9 mouse cellular contexts compared by ENCODE assay signal in genomic region chr5:122925534-122925958, GRCm38 (mm10).
DNase-seq lines count a peak whose midpoint lies in the region; ATAC-seq and TF ChIP-seq lines count a peak whose summit lies in the region.
"Had no signal": no experiment of that assay in that cellular context is flagged by ENCODE, and none has a peak within 500 bp of the region (broad histone marks: within the 10 kb centered on the region; RNA-seq: fewer than 3 reads in every experiment).

No protein-coding gene starts in this region.

- no peaks in the 10 kb centered on the region for H3K9me3 ChIP-seq in intestine, embryonic 15.5 days
- H3K9me3 ChIP-seq: embryonic facial prominence, embryonic 12.5 days had no signal

- H3K27me3 ChIP-seq in intestine, embryonic 15.5 days (replicated peaks) = no peaks in the 10 kb centered on the region
- H3K27me3 ChIP-seq in spleen, adult 2 months (ENCODE audit: control insufficient read depth, insufficient read depth, low read length) = no peaks in the 10 kb centered on the region
- H3K27me3 ChIP-seq: embryonic facial prominence, embryonic 12.5 days had no signal

- H3K27ac ChIP-seq in intestine, embryonic 15.5 days = no peak overlapping the region
- H3K27ac ChIP-seq in spleen, adult 2 months (ENCODE audit: insufficient read depth, low read length) = no peak overlapping the region
- H3K27ac ChIP-seq: embryonic facial prominence, embryonic 12.5 days had no signal

- WGBS in intestine, embryonic 15.5 days = 22% methylated on average over 7 of the region's 7 CpGs
- 31% methylated on average over 7 of the region's 7 CpGs for WGBS in spleen, adult 2 months

- intact Hi-C loops in left cerebral cortex, postnatal 10 days (cut with DNase I) = loop anchor here (5.0 kb wide), 1 partner anchor 92 kb away; the partner anchor contains the start of gene Orai1

- peak; percentile 34 for ATAC-seq in intestine, embryonic 15.5 days
- ATAC-seq in megakaryocyte progenitor cell, adult 5-6 weeks (replicated peaks; ENCODE audit: poor library complexity) = peak; percentile 76

- no peaks in the 10 kb centered on the region for H3K36me3 ChIP-seq in intestine, embryonic 15.5 days
- no peaks in the 10 kb centered on the region for H3K36me3 ChIP-seq in spleen, adult 2 months (ENCODE audit: control insufficient read depth, insufficient read depth, low read length)
- H3K36me3 ChIP-seq: embryonic facial prominence, embryonic 12.5 days had no signal

- H3K9ac ChIP-seq in intestine, embryonic 15.5 days = no peak overlapping the region
- H3K9ac ChIP-seq: embryonic facial prominence, embryonic 12.5 days had no signal

- TF ChIP-seq CTCF in spleen, adult 2 months (IDR thresholded peaks at IDR 0.05; ENCODE audit: extremely low read depth, insufficient read depth, insufficient read length, insufficient replicate concordance) = peak; percentile 44; the same call in 1 of the 2 replicates

- H3K4me1 ChIP-seq in intestine, embryonic 15.5 days (replicated peaks) = peaks cover 8% of the 10 kb centered on the region
- peaks cover 2% of the 10 kb centered on the region; the same call in 1 of the 2 replicates for H3K4me1 ChIP-seq in spleen, adult 2 months (ENCODE audit: control insufficient read depth, insufficient read depth, insufficient read length)
- H3K4me1 ChIP-seq: embryonic facial prominence, embryonic 12.5 days had no signal

- TF ChIP-seq POLR2A in spleen, adult 2 months (IDR thresholded peaks at IDR 0.05; ENCODE audit: low read depth, low read length) = no peak

- H3K4me3 ChIP-seq in intestine, embryonic 15.5 days (replicated peaks) = no peak overlapping the region
- H3K4me3 ChIP-seq in spleen, adult 2 months (ENCODE audit: extremely low read depth, insufficient read depth, insufficient read length) = no peak overlapping the region
- H3K4me3 ChIP-seq: embryonic facial prominence, embryonic 12.5 days had no signal

- peak overlapping the region; percentile 29; the same call in 1 of the 2 replicates for H3K4me2 ChIP-seq in intestine, embryonic 15.5 days (replicated peaks)
- H3K4me2 ChIP-seq: embryonic facial prominence, embryonic 12.5 days had no signal

- peak; percentile 19 for DNase-seq in 3134 (ENCODE audit: extremely low read depth, insufficient read length, low spot score)
- peak; percentile 43 to 80 for DNase-seq in adrenal gland, adult (ENCODE audit: inconsistent age in 2 of 2, low spot score in 1 of 2)
- peak; percentile 78 for DNase-seq in embryo, embryonic 10 days (ENCODE audit: low spot score)
- peak; percentile 23 for DNase-seq in gastrocnemius, postnatal 25 days
- DNase-seq in left cerebral cortex, postnatal 10 days (ENCODE audit: extremely low spot score in 1 of 2, low spot score in 2 of 2) = peak; percentile 64 to 75
- DNase-seq in spleen, adult 2 months (ENCODE audit: low read depth in 1 of 2, low spot score in 2 of 2) = peak; percentile 36 to 60

Comparison
In these comparisons a context has a peak if more than half of its experiments do, and no peak if none do; other contexts are left out.
1. DNase-seq: peak in every context shown above with its lines; median percentile 78 in embryo, embryonic 10 days; 70 in left cerebral cortex, postnatal 10 days; 62 in adrenal gland, adult; 48 in spleen, adult 2 months; 23 in gastrocnemius, postnatal 25 days; 19 in 3134.